Mouse (Mus musculus): ENCODE data around the gene Prr12. TPM values are rescaled to one million over a fixed set of nuclear protein-coding genes. Genes with fewer than 3 reads are reported as not detected.
A peak's percentile ranks its signal among the peaks of the same experiment; 100 is the strongest.

The Prr12 gene
- total and polyA plus RNA-seq, 2 experiments from 2014 or later: 8.2 to 14.0 TPM

DNA sequence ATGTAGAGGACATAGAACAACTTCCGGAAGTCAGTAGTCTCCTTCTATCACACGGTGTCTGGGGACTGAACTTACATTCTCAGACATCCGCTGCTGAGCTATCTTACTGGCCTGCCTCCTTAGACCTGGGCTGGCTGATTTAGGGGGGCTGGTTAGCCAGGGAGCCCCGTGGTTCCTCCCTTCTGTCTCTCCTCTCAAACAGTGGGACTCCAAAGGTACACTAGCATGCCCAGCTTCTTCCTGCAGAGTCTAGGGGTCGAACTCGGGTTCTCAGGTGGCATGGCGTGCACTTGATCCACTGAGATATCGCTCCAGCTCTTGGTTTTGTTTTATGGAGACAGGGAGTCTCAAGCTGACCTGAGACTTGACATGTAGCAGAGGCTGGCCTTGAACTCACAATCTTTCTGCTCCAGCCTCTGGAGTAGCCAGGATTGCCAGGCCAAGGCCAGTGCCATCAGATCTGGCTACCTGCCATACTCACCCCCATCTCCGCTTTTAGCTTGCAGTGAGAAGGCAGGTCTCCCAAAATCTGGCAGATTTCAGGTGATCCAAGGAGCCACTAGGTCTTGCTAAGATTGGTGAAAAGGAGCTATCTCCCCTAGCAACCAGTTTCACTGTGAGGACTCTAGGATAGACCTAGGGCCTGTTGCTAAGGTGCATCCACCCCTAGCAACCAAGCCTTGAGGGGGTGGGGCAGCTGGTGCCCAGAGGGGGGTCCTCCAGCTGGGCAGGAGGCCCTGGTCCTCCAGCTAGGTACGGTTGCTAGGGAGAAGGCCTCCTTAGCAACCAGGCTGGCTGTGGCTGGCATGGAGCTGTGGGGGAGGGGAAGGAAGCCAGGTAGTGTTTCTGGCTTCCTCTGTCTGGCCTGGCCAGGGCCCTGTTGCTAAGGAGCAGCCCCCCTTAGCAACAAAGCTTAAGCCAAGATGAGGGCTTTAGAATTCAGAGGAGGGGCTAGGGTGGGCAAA lies 6.2 kb upstream of the Prr12 start:
- no peak for TF ChIP-seq CTCF (IDR thresholded peaks at IDR 0.05; ENCODE audit: low read depth)
- Histone ChIP-seq H3K4me3 (ENCODE audit: low read depth, low read length) (no peak overlapping the region), H3K4me2 (ENCODE audit: low read depth) (no peak overlapping the region), H3K27me3 (ENCODE audit: insufficient read depth, low read length) (no peaks in the 10 kb centered on the region), H3K27ac (ENCODE audit: low read depth, low read length) (peak overlapping the region; percentile 67), H3K9ac (0 out of 2 replicates have a peak overlapping the region, but pooled peaks have one; percentile 3), H3K9me3 (ENCODE audit: low read length) (no peaks in the 10 kb centered on the region), H3K4me1 (ENCODE audit: insufficient read depth) (peaks cover 13% of the 10 kb centered on the region), H3K36me3 (ENCODE audit: insufficient read depth) (no peaks in the 10 kb centered on the region)
- 76% methylated on average over 10 of the region's 10 CpGs for WGBS
- ATAC-seq: peak; percentile 24
- DNase-seq: peak; percentile 56

DNA sequence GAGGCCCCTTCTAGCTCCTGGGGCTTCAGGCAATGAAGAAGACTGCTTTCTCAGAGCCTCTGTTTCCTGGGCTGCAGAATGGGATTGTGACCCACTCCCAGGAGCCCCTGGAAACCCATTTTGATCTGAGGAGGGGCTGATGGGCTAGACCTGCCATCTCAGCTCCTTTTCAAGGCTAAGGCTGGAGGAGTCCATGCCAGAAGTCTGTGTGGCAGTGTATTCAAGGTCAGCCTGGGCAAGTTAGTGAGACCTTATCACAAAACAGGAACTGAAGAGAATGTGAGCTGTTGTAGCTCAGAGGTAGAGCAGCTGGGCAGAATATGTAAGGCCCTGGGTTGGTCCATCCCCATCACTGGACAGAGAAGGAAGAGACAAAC lies 4.3 kb upstream of the Prr12 start:
- H3K9ac ChIP-seq: no peak overlapping the region
- DNase-seq (no peak), ATAC-seq (no peak)
- no peaks in the 10 kb centered on the region for H3K27me3 ChIP-seq (ENCODE audit: insufficient read depth, low read length)
- no peak overlapping the region for H3K4me3 ChIP-seq (ENCODE audit: low read depth, low read length)
- no peak overlapping the region for H3K4me2 ChIP-seq (ENCODE audit: low read depth)
- no peak overlapping the region for H3K27ac ChIP-seq (ENCODE audit: low read depth, low read length)
- H3K36me3 ChIP-seq (ENCODE audit: insufficient read depth): no peaks in the 10 kb centered on the region
- H3K9me3 ChIP-seq (ENCODE audit: low read length): no peaks in the 10 kb centered on the region
- TF ChIP-seq CTCF (IDR thresholded peaks at IDR 0.05; ENCODE audit: low read depth): no peak
- H3K4me1 ChIP-seq (ENCODE audit: insufficient read depth): peaks cover 13% of the 10 kb centered on the region; the same call in 1 of the 2 replicates

DNA sequence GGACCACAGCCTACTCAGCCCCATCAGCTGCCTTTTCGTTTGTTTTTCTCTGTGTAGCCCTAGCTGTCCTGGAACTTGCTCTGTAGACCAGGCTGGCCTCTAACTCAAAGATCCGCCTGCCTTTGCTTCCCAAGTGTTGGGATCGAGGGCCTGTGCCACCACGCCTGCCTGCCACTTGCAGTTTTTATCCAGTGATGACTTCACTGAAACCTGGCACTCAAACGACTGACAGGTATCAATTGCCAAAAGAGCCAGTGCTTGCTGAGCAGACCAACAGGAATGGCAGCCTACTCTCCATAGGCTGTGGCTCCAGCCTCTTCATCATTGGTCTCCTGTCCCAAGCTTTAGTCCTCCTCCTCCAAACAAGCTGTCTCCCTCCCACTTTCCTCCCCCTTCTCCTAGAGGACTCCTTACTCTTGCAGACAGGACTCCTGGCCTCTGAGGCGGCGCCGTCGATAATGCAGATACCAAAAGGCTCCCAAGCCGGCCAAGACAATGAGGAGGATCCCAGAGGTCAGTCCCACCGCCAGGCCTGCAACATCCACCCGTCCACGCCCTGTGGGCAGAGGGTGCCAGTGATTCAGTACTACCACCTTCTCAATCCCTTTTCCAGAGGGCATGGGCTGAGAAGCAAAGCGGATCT lies 3.8 kb upstream of the Prr12 start:
- no peak for TF ChIP-seq CTCF (IDR thresholded peaks at IDR 0.05; ENCODE audit: low read depth)
- no peaks in the 10 kb centered on the region for H3K27me3 ChIP-seq (ENCODE audit: insufficient read depth, low read length)
- no peak overlapping the region for H3K4me3 ChIP-seq (ENCODE audit: low read depth, low read length)
- H3K4me2 ChIP-seq (ENCODE audit: low read depth): no peak overlapping the region
- WGBS: 68% methylated on average over 14 of the region's 14 CpGs
- ATAC-seq: no peak
- no peaks in the 10 kb centered on the region for H3K9me3 ChIP-seq (ENCODE audit: low read length)
- H3K4me1 ChIP-seq (ENCODE audit: insufficient read depth): peaks cover 10% of the 10 kb centered on the region; the same call in 1 of the 2 replicates
- H3K9ac ChIP-seq: no peak overlapping the region
- DNase-seq: no peak
- no peaks in the 10 kb centered on the region for H3K36me3 ChIP-seq (ENCODE audit: insufficient read depth)
- no peak overlapping the region for H3K27ac ChIP-seq (ENCODE audit: low read depth, low read length)

DNA sequence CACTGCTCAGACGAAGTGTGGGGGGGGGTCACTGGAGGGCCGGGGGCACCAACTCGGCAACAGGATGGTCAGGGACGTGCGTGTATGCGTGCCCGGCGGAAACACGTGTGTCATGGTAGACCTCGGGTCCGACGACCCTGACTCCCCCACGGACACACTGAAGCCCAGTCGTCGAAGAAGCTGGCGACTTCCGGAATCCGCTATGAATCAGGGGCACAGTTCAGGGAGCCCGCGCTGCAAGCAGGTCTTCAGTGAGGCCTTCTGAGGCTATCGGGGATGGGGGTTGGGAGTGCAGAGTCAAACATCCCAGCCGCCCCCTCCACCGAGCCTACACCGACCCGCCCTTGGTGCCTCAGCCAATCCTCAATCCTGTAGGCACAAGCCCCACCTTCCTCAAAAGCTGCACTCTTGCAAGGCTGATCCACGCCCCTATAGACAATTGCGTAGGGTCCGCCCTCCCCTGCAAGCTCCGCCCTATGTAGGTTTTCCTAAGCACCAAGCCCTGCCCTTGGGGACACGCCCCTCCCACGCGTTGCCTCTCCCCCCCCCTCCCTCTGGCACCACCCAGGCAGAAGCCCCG lies 1.3 kb upstream of the Prr12 start:
- Histone ChIP-seq H3K27me3 (ENCODE audit: insufficient read depth, low read length) (no peaks in the 10 kb centered on the region), H3K9me3 (ENCODE audit: low read length) (no peaks in the 10 kb centered on the region), H3K36me3 (ENCODE audit: insufficient read depth) (peaks cover 13% of the 10 kb centered on the region), H3K9ac (peak overlapping the region; percentile 96), H3K4me3 (ENCODE audit: low read depth, low read length) (peak overlapping the region; percentile 77), H3K27ac (ENCODE audit: low read depth, low read length) (peak overlapping the region; percentile 96), H3K4me1 (ENCODE audit: insufficient read depth) (peaks cover 4% of the 10 kb centered on the region; the same call in 1 of the 2 replicates), H3K4me2 (ENCODE audit: low read depth) (peak overlapping the region; percentile 89)
- ATAC-seq: peak; percentile 92
- WGBS: under 1% methylated on average over 33 of the region's 33 CpGs
- DNase-seq: peak; percentile 93
- TF ChIP-seq CTCF (IDR thresholded peaks at IDR 0.05; ENCODE audit: low read depth): no peak

DNA sequence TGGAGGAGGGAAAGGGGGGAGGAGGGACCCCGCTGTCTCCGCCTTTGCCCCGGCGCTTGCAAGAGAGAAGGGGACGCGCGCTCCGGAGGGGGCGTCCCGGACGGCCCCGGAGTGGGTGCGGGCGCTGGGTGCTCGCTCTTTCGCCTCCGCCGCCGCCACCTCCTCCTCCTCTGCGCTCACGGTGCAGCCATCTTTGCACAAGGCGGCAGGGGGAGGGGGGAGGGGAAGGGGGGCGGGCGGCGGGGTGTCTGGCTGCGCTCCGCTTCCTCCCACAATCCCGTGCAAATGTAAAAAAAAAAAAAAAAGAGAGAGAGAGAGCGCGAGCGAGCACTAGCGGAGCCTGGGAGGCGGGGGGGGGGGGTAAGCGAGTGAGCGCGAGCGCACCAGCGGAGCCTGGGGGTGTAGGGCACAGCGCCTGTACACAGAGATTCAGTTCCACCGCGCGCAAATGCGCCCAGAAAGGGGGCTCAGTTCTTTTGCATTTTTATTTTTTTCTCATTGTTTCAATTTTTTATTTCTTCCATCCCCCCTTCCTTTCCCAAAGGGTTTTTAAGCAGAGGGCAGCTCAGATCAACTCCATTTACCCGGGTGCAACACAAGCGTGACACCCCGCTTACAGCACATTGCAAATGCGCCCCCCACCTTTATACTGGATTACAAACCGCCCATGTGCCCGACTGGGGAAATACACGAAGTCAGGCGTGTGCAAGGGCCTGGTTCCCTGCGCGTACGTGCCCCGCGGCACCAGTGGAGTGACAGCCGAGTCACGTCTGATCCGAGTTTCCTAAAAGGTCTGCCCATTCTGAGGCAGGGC lies 643 bp upstream of the Prr12 start:
- Histone ChIP-seq H3K4me2 (ENCODE audit: low read depth) (peak overlapping the region; percentile 89), H3K27ac (ENCODE audit: low read depth, low read length) (peak overlapping the region; percentile 96), H3K27me3 (ENCODE audit: insufficient read depth, low read length) (no peaks in the 10 kb centered on the region), H3K9ac (peak overlapping the region; percentile 96), H3K4me3 (ENCODE audit: low read depth, low read length) (peak overlapping the region; percentile 77), H3K9me3 (ENCODE audit: low read length) (no peaks in the 10 kb centered on the region), H3K36me3 (ENCODE audit: insufficient read depth) (peaks cover 20% of the 10 kb centered on the region), H3K4me1 (ENCODE audit: insufficient read depth) (no peaks in the 10 kb centered on the region; the same call in 1 of the 2 replicates)
- peak; percentile 88 for DNase-seq
- peak; percentile 61 for ATAC-seq
- TF ChIP-seq CTCF (IDR thresholded peaks at IDR 0.05; ENCODE audit: low read depth): no peak
- under 1% methylated on average over 38 of the region's 59 CpGs for WGBS

DNA sequence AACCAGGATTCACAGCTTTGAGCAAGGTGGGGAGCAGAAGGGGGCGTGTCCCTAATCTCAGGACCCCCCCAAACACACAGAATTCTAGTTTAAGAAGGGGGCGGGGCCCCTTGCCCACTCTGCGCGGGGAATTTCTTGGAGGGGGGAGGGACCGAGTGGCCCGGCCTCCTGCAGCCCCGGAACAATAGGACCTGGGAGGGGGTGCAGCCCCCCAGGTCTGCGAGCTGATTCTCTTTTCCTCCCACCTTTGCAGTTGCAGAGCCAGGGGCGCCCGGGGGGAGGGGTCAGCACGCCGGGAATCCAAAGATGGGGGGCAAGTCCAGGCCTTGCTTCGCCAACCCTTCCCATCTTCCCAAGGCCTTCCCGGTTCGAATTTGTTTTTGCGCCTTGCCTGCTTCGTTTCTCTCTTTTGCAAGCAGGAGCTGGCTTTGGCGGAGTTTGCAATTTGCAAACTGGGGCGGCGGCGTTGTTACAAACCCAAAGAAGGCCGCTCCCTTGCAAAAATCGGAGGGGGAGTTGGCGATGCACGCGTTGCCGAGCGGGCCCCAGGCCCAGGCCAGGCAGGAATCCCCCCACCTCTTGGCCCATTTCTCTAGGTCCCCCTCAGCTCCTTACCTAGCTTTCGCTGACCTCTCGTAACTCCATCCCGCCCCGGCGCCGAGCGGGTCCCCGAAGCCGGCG lies 360 bp downstream of the Prr12 start:
- no peak for ATAC-seq
- no peaks in the 10 kb centered on the region for H3K9me3 ChIP-seq (ENCODE audit: low read length)
- peak overlapping the region; percentile 89 for H3K4me2 ChIP-seq (ENCODE audit: low read depth)
- peaks cover 30% of the 10 kb centered on the region for H3K36me3 ChIP-seq (ENCODE audit: insufficient read depth)
- H3K4me1 ChIP-seq (ENCODE audit: insufficient read depth): no peaks in the 10 kb centered on the region; the same call in 1 of the 2 replicates
- under 1% methylated on average over 37 of the region's 38 CpGs for whole genome bisulfite sequencing
- DNase-seq: no peak
- H3K9ac ChIP-seq: peak overlapping the region; percentile 96
- H3K27ac ChIP-seq (ENCODE audit: low read depth, low read length): peak overlapping the region; percentile 96
- no peak for TF ChIP-seq CTCF (IDR thresholded peaks at IDR 0.05; ENCODE audit: low read depth)
- H3K4me3 ChIP-seq (ENCODE audit: low read depth, low read length): peak overlapping the region; percentile 77
- H3K27me3 ChIP-seq (ENCODE audit: insufficient read depth, low read length): no peaks in the 10 kb centered on the region
